Mouse (Mus musculus): ENCODE data around the gene Wnk1. TPM values are rescaled to one million over a fixed set of nuclear protein-coding genes. Genes with fewer than 3 reads are reported as not detected.
A peak's percentile ranks its signal among the peaks of the same experiment; 100 is the strongest.

Wnk1 gene
- total RNA-seq, 2 experiments from 2014 or later = 1,561 to 1,721 TPM

DNA sequence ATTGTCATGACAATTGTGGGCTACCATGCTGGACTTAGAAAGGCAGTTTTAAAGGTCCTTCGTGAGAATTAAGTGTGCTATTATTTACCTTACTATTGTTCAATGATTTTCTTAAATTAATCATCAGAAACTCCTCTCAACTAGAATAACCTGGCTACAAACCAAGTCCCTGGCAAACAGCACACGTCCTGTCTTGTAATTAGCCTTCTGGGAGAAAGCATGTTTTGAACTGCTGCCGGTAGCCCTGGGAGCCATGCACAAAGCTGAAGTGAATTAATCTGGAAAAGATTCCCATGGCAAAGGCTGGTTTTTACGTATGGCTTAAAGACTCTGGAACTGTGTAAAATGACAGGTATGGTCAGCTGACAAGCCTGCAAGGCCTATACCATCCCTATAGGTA, 6.9 kb upstream of the Wnk1 start:
- ATAC-seq (replicated peaks; ENCODE audit: low FRiP score, poor library complexity, severe bottlenecking) = no peak

- ATAC-seq (replicated peaks; ENCODE audit: low FRiP score, poor library complexity, severe bottlenecking) = no peak
Observed at GRCm38 (mm10) chr6:120042632-120043220, 4.3 kb upstream of the Wnk1 start.

- no peak for ATAC-seq (replicated peaks; ENCODE audit: low FRiP score, poor library complexity, severe bottlenecking)
Observed at GRCm38 (mm10) chr6:120040557-120040857, 2.0 kb upstream of the Wnk1 start.

GRCm38 (mm10) chr6:120039668-120040556, 1.4 kb upstream of the Wnk1 start:
- ATAC-seq (replicated peaks; ENCODE audit: low FRiP score, poor library complexity, severe bottlenecking) = peak; percentile 63

DNA sequence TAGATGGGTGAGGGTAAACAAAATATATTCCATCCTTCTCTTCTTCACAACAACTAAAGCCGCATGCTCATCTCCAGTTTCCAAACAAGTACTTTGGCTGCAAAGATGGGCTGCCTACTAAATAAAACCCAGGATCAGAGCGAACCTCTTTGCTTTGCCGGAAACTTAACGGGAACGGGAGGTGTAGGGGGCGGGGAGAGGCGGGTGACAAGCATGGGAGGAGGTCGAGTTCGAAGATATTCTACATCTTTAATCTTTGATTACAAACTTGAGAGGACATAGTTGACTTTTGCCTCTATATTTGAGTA, 738 bp upstream of the Wnk1 start:
- ATAC-seq (replicated peaks; ENCODE audit: low FRiP score, poor library complexity, severe bottlenecking) = peak; percentile 28; the same call in 1 of the 2 replicates

DNA sequence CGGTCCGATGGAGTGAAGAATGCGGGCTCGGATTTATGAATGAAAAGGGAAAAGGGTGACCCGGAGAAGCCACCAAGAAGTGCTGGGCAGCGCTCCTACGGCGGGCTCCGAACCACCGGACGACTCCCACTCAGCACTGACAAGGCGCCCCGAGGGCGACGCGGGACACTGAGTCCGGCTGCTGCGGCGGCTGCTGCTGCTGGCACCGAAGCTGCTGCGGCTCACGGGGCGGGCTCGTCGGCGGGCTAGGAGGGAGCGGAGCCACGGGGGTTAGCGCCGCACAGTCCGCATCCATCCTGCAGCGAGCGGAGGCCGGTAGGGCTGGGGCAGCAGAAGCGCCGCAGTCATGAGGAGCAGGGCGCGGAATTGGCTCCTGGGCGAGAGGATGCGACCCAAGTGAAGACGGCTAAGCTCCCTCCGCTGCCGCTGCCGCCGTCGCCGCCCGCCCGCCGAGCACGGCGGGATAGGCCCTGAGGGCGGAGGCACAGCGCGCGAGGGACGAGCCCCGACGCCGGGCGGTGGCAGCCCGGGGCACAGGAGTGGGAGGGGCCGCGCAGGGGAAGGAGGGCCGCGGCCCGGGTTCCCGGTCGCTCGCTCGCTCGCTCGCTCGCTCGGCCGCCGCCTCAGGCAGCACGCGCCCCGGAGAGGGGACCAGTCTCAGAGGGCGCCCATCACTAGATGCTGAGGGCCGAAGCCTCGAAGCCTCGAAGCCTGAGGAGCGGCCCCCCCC, 671 bp downstream of the Wnk1 start:
- peak; percentile 53 for ATAC-seq (replicated peaks; ENCODE audit: low FRiP score, poor library complexity, severe bottlenecking)

- ATAC-seq (replicated peaks; ENCODE audit: low FRiP score, poor library complexity, severe bottlenecking) = peak; percentile 52
Observed at GRCm38 (mm10) chr6:120037004-120037635, 1.4 kb downstream of the Wnk1 start.

DNA sequence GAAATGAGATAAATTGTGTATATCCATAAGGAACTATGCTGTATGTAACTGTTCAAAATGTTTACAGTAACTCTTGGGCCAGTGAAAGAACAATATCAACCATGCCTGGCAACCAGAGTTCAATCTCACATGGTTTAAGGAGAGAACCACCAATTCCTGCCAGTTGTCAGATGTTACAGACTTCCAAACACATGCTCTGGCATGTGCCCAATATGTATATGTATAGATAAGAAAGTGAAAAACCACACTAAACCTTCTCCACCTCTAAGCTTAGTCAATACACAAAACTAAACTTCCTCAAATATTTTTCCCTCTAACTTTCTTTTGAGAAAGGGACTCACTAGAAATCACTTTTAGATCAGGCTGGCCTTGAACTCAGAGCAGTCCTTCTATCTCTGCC, 13.9 kb downstream of the Wnk1 start:
- ATAC-seq (replicated peaks; ENCODE audit: low FRiP score, poor library complexity, severe bottlenecking) = peak; percentile 76

DNA sequence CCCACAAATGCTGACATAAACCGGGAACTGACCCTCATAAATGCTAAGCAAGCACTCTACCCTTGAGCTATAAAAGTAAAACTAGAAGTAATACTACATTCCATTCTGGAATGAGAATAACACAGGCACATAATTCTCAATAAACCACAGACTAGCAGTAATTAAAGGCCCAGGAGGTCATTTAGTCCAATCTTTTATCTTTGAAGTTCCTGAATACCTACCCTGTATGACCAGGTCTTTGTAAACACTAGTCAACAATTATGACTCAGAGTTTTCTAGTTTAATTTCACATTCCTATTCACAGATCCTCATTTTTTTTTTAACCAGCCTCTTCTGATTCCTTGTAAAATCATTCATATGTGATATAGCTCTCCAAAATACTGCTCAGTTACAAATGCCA, 14.7 kb downstream of the Wnk1 start:
- 0 out of 2 replicates have a peak, but pooled peaks have one; percentile 27 for ATAC-seq (replicated peaks; ENCODE audit: low FRiP score, poor library complexity, severe bottlenecking)

DNA sequence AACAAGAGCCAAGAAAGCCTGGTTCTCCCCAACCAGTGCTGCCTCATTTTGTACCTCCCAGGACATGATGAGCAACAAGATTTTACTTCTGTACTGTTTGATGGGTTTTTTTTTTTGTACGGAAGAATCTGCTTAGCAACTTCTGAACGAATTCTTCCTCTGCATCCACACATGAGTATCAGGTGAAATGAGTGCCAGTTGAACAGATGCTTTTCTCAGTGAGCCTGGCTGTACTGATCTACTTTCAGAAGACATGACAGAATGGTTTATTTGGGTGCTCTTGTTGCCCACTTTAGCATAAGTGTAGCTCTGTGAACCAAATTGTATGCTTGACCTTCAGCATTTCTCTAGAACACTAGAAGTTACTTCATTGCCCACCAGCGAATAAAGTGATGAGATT, 16.4 kb downstream of the Wnk1 start:
- no peak for ATAC-seq (replicated peaks; ENCODE audit: low FRiP score, poor library complexity, severe bottlenecking)

GRCm38 (mm10) chr6:120019697-120020096, 18.8 kb downstream of the Wnk1 start:
- no peak for ATAC-seq (replicated peaks; ENCODE audit: low FRiP score, poor library complexity, severe bottlenecking)

GRCm38 (mm10) chr6:120013125-120013524, 25.3 kb downstream of the Wnk1 start:
- no peak for ATAC-seq (replicated peaks; ENCODE audit: low FRiP score, poor library complexity, severe bottlenecking)

DNA sequence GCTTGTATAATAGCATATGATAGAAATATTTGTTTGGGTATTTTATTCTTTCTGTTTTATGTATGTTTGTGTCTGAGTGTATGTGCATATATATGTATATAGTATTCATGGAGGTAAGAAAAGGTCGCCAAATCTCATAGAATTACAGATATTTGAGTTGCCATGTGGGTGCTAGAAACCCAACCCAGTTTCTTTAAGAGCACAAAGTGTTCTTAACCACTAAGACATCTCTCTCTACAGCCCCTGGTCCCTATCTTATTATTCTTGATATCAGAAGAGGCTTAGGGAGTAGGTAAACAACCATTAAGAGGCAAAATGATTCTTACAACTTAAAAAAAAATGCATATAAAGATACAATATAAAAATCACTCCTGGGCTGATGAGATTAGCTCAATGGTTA, 27.0 kb downstream of the Wnk1 start:
- ATAC-seq (replicated peaks; ENCODE audit: low FRiP score, poor library complexity, severe bottlenecking) = peak; percentile 44

DNA sequence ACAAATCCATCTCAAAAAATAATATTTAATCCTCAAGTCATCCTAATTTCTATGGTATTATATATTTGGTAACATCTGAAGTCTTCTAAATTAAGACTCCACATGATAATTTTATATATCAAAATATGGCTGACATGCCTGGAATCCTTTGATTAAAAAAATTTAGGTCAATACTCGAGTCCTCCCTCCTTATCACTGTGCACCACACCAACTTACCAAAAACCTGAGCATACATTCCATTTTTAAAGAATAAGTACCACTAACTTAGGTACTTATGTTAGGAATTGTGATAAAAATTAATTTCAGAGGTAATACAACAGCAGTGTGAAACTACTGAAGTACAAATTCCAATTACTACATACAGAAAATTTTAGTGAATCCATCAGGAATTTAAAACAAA, 27.5 kb downstream of the Wnk1 start:
- ATAC-seq (replicated peaks; ENCODE audit: low FRiP score, poor library complexity, severe bottlenecking) = peak; percentile 87

DNA sequence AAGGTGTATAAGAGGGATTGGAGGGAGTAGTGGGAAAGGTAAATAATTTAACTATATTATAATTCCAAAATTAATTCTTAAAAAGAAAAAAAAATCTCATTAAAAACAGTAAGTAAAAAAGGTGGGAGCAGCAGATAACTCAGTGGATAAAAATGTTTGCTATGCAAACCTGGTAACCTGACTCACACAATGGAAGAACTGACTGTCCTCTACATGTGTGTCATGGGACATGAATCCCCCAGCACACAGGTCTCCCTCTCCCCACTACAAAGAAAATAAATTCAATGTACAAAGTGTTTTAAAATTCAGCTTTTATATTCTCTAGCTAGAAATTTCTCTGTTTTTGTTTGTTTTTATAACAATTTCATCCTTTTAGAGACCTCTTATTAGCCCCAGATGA, 27.9 kb downstream of the Wnk1 start:
- ATAC-seq (replicated peaks; ENCODE audit: low FRiP score, poor library complexity, severe bottlenecking) = peak; percentile 49; the same call in 1 of the 2 replicates

- ATAC-seq (replicated peaks; ENCODE audit: low FRiP score, poor library complexity, severe bottlenecking) = peak; percentile 75
Observed at GRCm38 (mm10) chr6:120001718-120002117, 36.8 kb downstream of the Wnk1 start.

DNA sequence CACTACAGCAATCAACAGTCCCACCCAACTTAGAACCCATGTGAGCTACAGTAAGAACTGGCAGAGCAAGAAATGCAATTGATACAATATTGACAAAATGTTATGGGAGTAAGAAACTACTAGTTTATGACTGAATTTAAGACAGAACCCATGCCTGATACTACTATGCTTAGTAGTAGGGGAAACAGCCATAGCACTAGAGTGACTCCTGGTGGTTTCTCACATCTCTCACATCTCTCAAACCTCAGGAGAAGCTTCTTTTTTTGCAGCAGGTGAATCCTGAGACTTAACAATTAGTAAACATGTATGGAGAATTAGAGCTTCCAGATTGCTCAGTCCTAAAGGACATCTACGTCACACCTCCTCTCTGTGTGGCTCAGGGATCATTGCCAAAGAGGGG, 42.0 kb downstream of the Wnk1 start:
- ATAC-seq (replicated peaks; ENCODE audit: low FRiP score, poor library complexity, severe bottlenecking) = peak; percentile 29; the same call in 1 of the 2 replicates

- ATAC-seq (replicated peaks; ENCODE audit: low FRiP score, poor library complexity, severe bottlenecking) = no peak
Observed at GRCm38 (mm10) chr6:119924235-119925005, 114.1 kb downstream of the Wnk1 start.

GRCm38 (mm10) chr6:119922544-119922943, 115.9 kb downstream of the Wnk1 start:
- no peak for ATAC-seq (replicated peaks; ENCODE audit: low FRiP score, poor library complexity, severe bottlenecking)

- ATAC-seq (replicated peaks; ENCODE audit: low FRiP score, poor library complexity, severe bottlenecking) = no peak
Observed at GRCm38 (mm10) chr6:119922136-119922535, 116.3 kb downstream of the Wnk1 start.
